Mouse (Mus musculus) MEL (cell line): ENCODE measurements around the gene Mxd4.
A peak's percentile ranks its signal among the peaks of the same experiment; 100 is the strongest.

Experiments used
- CTCF ChIP-seq, 3 experiments: IDR thresholded peaks in 2 of 3; conservative IDR thresholded peaks in 1 of 3; 2 replicates each; pipeline ENCODE4 v1.5.1; 2011 to 2012; ENCODE audit warnings: low read length in 3 of 3, low read depth in 2 of 3, mild to moderate bottlenecking in 2 of 3, improper control_type of control experiment in 1 of 3, inconsistent platforms in 1 of 3, mixed read lengths in 1 of 3, moderate library complexity in 1 of 3; ENCODE audit not compliant: control insufficient read depth in 1 of 3, insufficient read depth in 1 of 3, poor library complexity in 1 of 3, severe bottlenecking in 1 of 3
- ETS1 ChIP-seq: IDR thresholded peaks from 2 replicates; pipeline ENCODE4 v1.6.1; 2012; ENCODE audit warnings: low read depth, mild to moderate bottlenecking, inconsistent platforms, low read length, improper control_type of control experiment, moderate library complexity
- MAZ ChIP-seq: IDR thresholded peaks from 2 replicates; pipeline ENCODE4 v1.6.1; 2012; ENCODE audit warnings: low read depth, mild to moderate bottlenecking, inconsistent platforms, low read length, improper control_type of control experiment
- NELFE ChIP-seq: IDR thresholded peaks from 2 replicates; pipeline ENCODE4 v1.6.1; 2011; ENCODE audit warnings: low read depth, low read length, improper control_type of control experiment
- POLR2A ChIP-seq, 2 experiments: IDR thresholded peaks; 2 replicates each; pipeline ENCODE4 v1.6.1; 2011 to 2012; ENCODE audit warnings: low read length in 2 of 2, mild to moderate bottlenecking in 2 of 2, control low read depth in 1 of 2, improper control_type of control experiment in 1 of 2, low read depth in 1 of 2, moderate library complexity in 1 of 2; ENCODE audit not compliant: control insufficient read depth in 1 of 2, insufficient read depth in 1 of 2, poor library complexity in 1 of 2
- RCOR1 ChIP-seq: IDR thresholded peaks from 2 replicates; pipeline ENCODE4 v1.6.1; 2012; ENCODE audit warnings: low read depth, mild to moderate bottlenecking, inconsistent platforms, low read length, improper control_type of control experiment
- TAL1 ChIP-seq: IDR thresholded peaks from 2 replicates; pipeline ENCODE4 v1.6.1; 2012; ENCODE audit warnings: mild to moderate bottlenecking, inconsistent platforms, low read length, moderate library complexity, mixed read lengths
- TCF12 ChIP-seq: IDR thresholded peaks from 2 replicates; pipeline ENCODE4 v1.6.1; 2014; ENCODE audit warnings: low read depth, mild to moderate bottlenecking, inconsistent platforms, low read length, improper control_type of control experiment, moderate library complexity
- USF1 ChIP-seq: IDR thresholded peaks from 2 replicates; pipeline ENCODE4 v1.6.1; 2014; ENCODE audit warnings: low read depth, mild to moderate bottlenecking, inconsistent platforms, low read length, improper control_type of control experiment, moderate library complexity
- USF2 ChIP-seq, 2 experiments: IDR thresholded peaks; 2 replicates each; pipeline ENCODE4 v1.6.1; 2011 to 2012; ENCODE audit warnings: improper control_type of control experiment in 2 of 2, low read length in 2 of 2, borderline replicate concordance in 1 of 2, inconsistent platforms in 1 of 2, low read depth in 1 of 2, mild to moderate bottlenecking in 1 of 2; ENCODE audit not compliant: insufficient read depth in 1 of 2

DNA sequence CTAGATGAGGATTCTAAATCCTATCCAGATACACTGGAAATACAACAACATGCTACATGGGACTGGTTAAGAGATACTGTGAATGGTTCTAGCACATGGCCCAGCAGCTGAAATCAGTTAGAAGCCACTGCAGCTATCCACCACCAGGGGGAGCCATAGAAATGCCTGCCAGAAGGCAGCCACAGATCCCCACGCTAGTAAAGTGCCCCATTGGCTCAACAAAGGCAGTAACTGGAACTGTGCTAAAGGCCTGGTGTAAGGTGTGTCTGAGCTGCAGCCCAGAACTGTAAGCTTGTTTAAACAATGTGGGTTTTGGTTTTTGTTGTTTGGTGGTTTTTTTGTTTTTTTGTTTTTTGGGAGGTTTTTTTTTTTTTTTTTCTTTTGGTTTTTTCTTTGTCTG lies 22.8 kb upstream of the Mxd4 start:
- peak; percentile 99 for TF ChIP-seq CTCF (IDR thresholded peaks at IDR 0.05 in 2 of 3, conservative IDR thresholded peaks at IDR 0.05 in 1 of 3; ENCODE audit: control insufficient read depth in 1 of 3, insufficient read depth in 1 of 3, low read depth in 2 of 3, low read length in 3 of 3, poor library complexity in 1 of 3, severe bottlenecking in 1 of 3)
- 0 out of 2 replicates have a peak, but pooled peaks have one; percentile 54 for TF ChIP-seq MAZ
- no peak for TF ChIP-seq USF1
- no peak for TF ChIP-seq RCOR1
- no peak for TF ChIP-seq POLR2A (IDR thresholded peaks at IDR 0.05; ENCODE audit: control insufficient read depth in 1 of 2, insufficient read depth in 1 of 2, low read depth in 1 of 2, low read length in 2 of 2, poor library complexity in 1 of 2)
- no peak for TF ChIP-seq NELFE
- no peak for TF ChIP-seq USF2 (IDR thresholded peaks at IDR 0.05; ENCODE audit: borderline replicate concordance in 1 of 2, insufficient read depth in 1 of 2, low read depth in 1 of 2, low read length in 2 of 2)
- no peak for TF ChIP-seq ETS1
- no peak for TF ChIP-seq TCF12
- TF ChIP-seq TAL1 = no peak
